Mouse (Mus musculus) spleen, postnatal 4 days (tissue): ENCODE results near the gene Gm9758.
"Not testable (repeated sequence)": the region's sequence is repeated elsewhere in the genome, so short reads cannot be mapped to it uniquely, and the experiment has no call there.

Experiments
- DNase-seq, 2 experiments: peaks; one replicate each; pipeline ENCODE4 v3.0.0; 2022; ENCODE audit warnings: low spot score in 2 of 2

Gene Gm9758

DNA sequence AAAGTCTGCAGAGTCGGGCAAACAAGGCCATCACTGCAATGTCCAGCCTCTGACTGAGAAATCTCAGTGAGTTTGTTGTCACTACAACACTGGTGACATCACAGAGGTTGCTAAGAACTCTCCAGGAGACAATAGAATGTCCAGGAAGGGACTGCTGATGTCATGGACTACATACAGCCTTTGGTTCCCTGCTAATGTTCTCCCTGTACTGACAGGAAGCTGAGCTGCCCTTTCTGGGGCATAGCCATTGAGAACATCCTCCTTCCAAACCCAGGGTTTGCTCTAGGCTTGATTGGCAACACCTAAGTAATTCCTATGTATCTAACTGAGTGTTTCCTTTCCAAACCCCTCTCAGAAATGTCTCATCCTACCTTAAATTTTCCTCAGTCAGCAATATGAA is at the start of gene Gm9758:
TSS of gene Gm9758 (minus strand) at position 101 of the 400 bp plus-strand sequence.
- DNase-seq = not testable (repeated sequence)

DNA sequence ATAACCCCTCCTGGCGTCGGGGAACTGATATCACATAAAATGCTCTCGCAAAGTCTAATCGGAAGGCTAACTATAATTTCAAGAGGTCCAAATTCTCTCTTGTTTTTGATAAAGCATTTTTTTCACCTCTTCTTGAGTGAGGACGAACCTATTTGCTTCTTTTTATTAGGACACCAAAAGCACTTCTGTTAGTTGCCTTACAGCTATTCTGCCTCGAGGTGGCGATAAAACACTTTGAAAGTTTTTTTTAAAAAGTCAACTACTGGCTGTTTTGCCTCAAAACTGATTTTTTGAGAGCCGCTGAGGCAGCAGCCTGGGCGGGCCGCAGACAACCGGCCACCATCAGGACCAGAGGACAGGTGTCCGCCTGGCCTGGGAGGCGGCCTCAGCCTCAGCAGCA is 49.1 kb upstream of the Gm9758 start:
- not testable (repeated sequence) for DNase-seq

DNA sequence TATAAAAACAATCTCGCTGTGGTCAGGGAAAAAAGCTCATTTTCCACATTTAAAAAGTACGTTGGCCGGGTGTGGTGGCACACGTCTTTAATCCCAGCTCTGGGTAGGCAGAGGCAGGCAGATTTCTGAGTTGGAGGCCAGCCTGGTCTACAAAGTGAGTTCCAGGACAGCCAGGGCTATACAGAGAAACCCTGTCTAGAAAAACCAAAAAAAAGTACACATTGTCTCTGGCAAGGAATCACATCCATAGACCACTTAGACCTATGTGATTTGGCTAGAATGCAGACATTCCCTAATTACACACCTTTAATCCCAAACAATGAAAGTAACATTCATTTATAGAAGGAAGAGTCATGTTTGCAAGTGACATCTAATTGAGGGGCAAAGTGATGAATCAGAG is 46.8 kb upstream of the Gm9758 start:
- DNase-seq = not testable (repeated sequence)

- DNase-seq = not testable (repeated sequence)
Observed at GRCm38 (mm10) chr5:14955928-14956706, 41.4 kb upstream of the Gm9758 start.

DNA sequence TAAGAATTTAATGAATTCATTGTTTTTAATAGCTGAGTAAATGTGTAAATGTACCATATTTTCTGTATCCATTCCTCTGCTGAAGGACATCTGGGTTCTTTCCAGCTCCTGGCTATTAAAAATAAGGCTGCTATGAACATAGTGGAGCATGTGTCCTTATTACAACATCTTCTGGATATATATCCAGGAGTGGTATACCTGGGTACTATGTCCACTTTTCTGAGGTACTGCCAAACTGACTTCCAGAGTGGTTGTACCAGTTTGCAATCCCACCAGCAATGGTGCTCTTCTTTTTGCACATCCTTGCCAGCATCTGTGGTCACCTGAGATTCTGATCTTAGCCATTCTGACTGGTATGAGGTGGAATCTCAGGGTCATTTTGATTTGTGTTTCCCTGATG is 38.9 kb upstream of the Gm9758 start:
- DNase-seq = not testable (repeated sequence)

DNA sequence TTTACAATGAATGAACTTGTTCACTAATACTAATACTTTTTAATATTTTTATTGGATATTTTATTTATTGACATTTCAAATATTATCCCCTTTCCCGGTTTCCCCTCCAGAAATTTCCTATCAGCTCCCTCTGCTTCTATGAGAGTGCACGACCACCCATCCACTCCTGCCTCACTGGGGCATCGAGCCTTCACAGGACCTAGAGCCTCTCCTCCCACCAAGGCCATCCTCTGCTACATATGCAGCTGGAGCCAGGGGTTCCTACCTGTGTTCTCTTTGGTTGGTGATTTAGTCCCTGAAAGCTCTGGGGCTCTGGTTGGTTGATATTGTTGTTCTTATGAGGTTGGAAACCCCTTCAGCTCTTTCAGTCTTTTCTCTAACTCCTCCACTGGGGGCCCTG is 38.0 kb upstream of the Gm9758 start:
- DNase-seq = not testable (repeated sequence)

DNA sequence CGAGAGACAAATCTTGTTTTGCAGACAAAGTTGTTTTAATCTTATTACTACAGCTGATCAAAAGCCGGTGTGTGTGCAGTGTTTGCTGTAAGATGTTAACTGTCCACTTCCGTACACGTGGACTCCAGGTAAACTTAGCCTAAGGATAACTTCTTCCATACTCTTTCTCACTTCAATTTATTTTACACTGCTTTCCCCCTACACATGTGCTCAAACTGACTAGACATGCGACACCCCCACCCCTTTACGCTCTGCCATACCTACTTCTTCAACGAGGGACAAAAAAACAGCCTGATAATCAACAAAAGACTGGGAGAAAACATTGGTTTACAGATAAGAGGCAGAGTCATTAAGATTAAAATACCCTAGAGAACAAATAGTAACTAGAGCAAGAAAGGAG is 37.1 kb upstream of the Gm9758 start:
- DNase-seq = not testable (repeated sequence)

DNA sequence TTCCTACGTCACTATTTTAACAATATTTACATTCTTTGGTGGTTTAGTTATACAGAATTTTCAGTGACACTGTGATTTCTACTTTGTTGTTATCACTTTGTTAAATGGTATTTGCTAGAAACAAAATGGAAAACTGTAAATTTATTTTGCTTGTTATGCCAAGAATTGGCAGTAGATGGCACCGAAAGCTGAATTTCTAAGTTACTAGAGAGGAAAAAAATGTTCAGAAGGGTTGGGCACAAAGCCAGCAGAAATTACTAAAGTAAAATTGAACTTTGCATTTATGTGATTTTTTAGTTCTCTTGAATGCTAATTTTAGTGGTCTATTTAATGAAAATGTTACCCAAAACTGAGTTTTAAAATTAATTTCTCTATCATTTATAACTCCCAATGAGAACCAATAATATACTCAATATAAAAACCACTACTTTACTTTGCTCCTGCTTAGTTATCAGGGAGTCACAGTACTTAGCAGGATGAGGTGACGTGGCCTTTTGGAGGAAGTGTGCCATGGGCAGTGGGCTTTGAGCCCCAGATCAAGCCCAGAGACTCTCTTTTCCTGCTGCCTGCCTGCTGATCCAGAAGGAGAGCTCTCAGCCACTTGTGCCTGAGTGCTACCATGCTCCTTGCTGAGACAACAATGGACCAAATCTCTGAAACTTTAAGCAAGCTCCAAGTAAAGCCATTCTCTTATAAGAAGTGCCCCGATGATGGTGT is 32.9 kb upstream of the Gm9758 start:
- not testable (repeated sequence) for DNase-seq

DNA sequence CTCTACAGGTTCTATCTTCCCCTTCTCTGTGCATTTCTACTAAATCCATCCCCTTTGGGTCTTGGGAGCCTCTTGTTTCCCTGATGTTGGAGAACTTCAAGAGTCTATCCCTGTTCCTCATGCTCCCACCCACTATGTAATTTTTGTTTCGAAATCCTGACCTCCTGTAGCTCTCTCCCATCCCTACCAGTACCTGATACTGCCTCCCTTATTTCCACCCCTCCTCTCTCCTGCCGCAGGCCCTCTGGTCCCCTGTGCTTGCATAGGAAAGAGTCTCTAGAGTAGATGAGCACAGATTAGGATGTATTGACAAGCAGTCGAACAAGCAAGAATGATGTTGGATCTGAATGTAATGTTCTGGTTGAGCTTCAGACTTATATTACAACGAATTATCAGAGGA is 30.8 kb upstream of the Gm9758 start:
- DNase-seq = not testable (repeated sequence)

- not testable (repeated sequence) for DNase-seq
Observed at GRCm38 (mm10) chr5:14941043-14941442, 26.3 kb upstream of the Gm9758 start.

- not testable (repeated sequence) for DNase-seq
Observed at GRCm38 (mm10) chr5:14938329-14938728, 23.6 kb upstream of the Gm9758 start, which contains the start of gene Speer4e. Speer4e (minus strand) TSS chr5:14938429.

GRCm38 (mm10) chr5:14933721-14934120 is 19.0 kb upstream of the Gm9758 start:
- DNase-seq = not testable (repeated sequence)

DNA sequence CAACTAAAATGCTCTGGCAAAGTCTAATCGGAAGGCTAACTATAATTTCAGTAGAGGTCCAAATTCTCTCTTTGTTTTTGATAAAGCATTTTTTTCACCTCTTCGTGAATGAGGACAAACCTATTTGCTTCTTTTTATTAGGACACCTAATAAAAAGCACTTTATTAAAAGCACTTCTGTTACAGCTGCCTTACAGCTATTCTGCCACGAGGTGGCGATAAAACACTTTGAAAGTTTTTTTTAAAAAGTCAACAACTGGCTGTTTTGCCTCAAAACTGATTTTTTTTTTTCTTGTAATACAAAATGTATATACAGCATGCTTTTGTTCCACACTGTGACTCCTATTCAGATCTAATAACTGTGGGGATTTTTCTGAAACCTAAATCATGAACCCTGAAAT is 12.3 kb upstream of the Gm9758 start:
- not testable (repeated sequence) for DNase-seq

DNA sequence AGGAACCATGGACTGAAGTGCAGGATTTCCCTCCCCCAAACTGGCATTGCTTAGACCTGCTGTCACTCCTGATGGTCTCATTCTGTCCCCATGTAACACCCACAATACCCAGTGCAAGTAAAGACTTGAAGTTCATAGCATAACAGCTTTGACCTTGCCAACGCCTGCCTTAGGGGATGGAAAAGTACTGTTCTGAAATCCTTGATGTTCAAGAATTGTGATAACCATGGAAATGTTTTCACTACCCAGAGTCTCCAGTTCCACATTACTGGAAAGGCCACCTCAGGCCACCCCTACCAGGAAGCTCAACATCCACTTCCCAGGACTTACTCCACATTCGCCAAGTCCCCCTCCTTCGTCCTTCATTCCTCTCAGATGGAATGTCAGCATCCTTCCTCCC is 338 bp downstream of the Gm9758 start:
- DNase-seq = not testable (repeated sequence)

DNA sequence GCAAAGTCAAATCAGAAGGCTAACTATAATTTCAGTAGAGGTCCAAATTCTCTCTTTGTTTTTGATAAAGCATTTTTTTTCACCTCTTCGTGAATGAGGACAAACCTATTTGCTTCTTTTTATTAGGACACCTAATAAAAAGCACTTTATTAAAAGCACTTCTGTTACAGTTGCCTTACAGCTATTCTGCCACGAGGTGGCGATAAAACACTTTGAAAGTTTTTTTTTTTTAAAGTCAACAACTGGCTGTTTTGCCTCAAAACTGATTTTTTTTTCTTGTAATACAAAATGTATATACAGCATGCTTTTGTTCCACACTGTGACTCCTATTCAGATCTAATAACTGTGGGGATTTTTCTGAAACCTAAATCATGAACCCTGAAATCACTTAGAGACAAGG is 11.2 kb downstream of the Gm9758 start:
- not testable (repeated sequence) for DNase-seq

GRCm38 (mm10) chr5:14892242-14892641 is 22.5 kb downstream of the Gm9758 start:
- no peak for DNase-seq

- DNase-seq = not testable (repeated sequence)
Observed at GRCm38 (mm10) chr5:14885291-14885690, 29.4 kb downstream of the Gm9758 start.
